Mouse (Mus musculus) myocyte (in vitro differentiated cells): ENCODE data around the gene Dgkz. TPM values are rescaled to one million over a fixed set of nuclear protein-coding genes. Genes with fewer than 3 reads are reported as not detected.

Experiments
- H3K27me3 ChIP-seq: one replicate; pipeline ENCODE4 v1.6.1; 2011; ENCODE audit not compliant: control insufficient read depth, insufficient read depth, insufficient read length
- H3K36me3 ChIP-seq: one replicate; pipeline ENCODE4 v1.6.1; 2011; ENCODE audit not compliant: control insufficient read depth, insufficient read depth
- H3K4me2 ChIP-seq: one replicate; pipeline ENCODE4 v1.6.1; 2011; ENCODE audit warnings: low read depth, control low read depth
- H3K4me3 ChIP-seq: one replicate; pipeline ENCODE4 v1.5.1; 2011; ENCODE audit warnings: mild to moderate bottlenecking, control low read depth, moderate library complexity
- H3K79me2 ChIP-seq: one replicate; pipeline ENCODE4 v1.6.1; 2011; ENCODE audit not compliant: control insufficient read depth, insufficient read depth
- H3ac ChIP-seq: one replicate; pipeline ENCODE4 v1.6.1; 2011; ENCODE audit not compliant: control insufficient read depth, insufficient read length
- CEBPB ChIP-seq: IDR thresholded peaks from 2 replicates; pipeline ENCODE4 v1.6.1; 2011; ENCODE audit warnings: mild to moderate bottlenecking, moderate library complexity; ENCODE audit not compliant: poor library complexity, insufficient read depth, severe bottlenecking
- E2F4 ChIP-seq: IDR thresholded peaks from one replicate; pipeline ENCODE4 v1.6.1; 2011; ENCODE audit warnings: mild to moderate bottlenecking, control low read depth, moderate library complexity; ENCODE audit not compliant: insufficient read depth
- MAX ChIP-seq: IDR thresholded peaks from one replicate; pipeline ENCODE4 v1.6.1; 2011; ENCODE audit warnings: low read depth, mild to moderate bottlenecking, control low read depth
- MYOD1 ChIP-seq, 3 experiments: IDR thresholded peaks; one replicate each; pipeline ENCODE4 v1.6.1; 2011; ENCODE audit warnings: control low read depth in 2 of 3, low read depth in 2 of 3, mild to moderate bottlenecking in 2 of 3, moderate library complexity in 1 of 3; ENCODE audit not compliant: insufficient read length in 2 of 3, control insufficient read depth in 1 of 3
- MYOG ChIP-seq, 3 experiments: IDR thresholded peaks; one replicate each; pipeline ENCODE4 v1.6.1; 2011; ENCODE audit warnings: control low read depth in 2 of 3, low read depth in 2 of 3, mild to moderate bottlenecking in 2 of 3; ENCODE audit not compliant: insufficient read length in 2 of 3, control insufficient read depth in 1 of 3, insufficient read depth in 1 of 3
- POLR2A ChIP-seq: IDR thresholded peaks from one replicate; pipeline ENCODE4 v1.6.1; 2011; ENCODE audit warnings: low read depth, mild to moderate bottlenecking, control low read depth, moderate library complexity; ENCODE audit not compliant: insufficient read length
- POLR2AphosphoS2 ChIP-seq: IDR thresholded peaks from one replicate; pipeline ENCODE4 v1.6.1; 2011; ENCODE audit warnings: low read depth, control low read depth; ENCODE audit not compliant: insufficient read length
- REST ChIP-seq: IDR thresholded peaks from one replicate; pipeline ENCODE4 v1.6.1; 2011; ENCODE audit warnings: mild to moderate bottlenecking, control low read depth, moderate library complexity; ENCODE audit not compliant: insufficient read depth, insufficient read length
- SRF ChIP-seq: IDR thresholded peaks from one replicate; pipeline ENCODE4 v1.6.1; 2011; ENCODE audit warnings: low read depth; ENCODE audit not compliant: control insufficient read depth, insufficient read length
- TCF12 ChIP-seq: IDR thresholded peaks from one replicate; pipeline ENCODE4 v1.6.1; 2011; ENCODE audit warnings: mild to moderate bottlenecking, control low read depth; ENCODE audit not compliant: poor library complexity, insufficient read depth, severe bottlenecking
- TCF3 ChIP-seq: IDR thresholded peaks from one replicate; pipeline ENCODE4 v1.6.1; 2011; ENCODE audit warnings: low read depth, control low read depth; ENCODE audit not compliant: insufficient read length
- USF1 ChIP-seq: IDR thresholded peaks from one replicate; pipeline ENCODE4 v1.6.1; 2011; ENCODE audit warnings: low read depth, mild to moderate bottlenecking, control low read depth, moderate library complexity
- polyA plus RNA-seq: library from polyadenylated mRNA; unstranded; fragments of >200 nt; fragmentation: generic; extraction: Trizol; gene quantifications from one replicate; pipeline ENCODE4 v1.2.1, GENCODE M21; 2012; ENCODE audit warnings: missing spikeins

Gene Dgkz
- polyA plus RNA-seq, 1 experiment, result 68.4 TPM

- Histone ChIP-seq H3K27me3 (no peaks in the 10 kb centered on the region), H3K4me3 (no peak overlapping the region), H3K4me2 (no peak overlapping the region), H3K36me3 (peaks cover 48% of the 10 kb centered on the region), H3K79me2 (no peaks in the 10 kb centered on the region), H3ac (no peak overlapping the region)
- TF ChIP-seq TCF12 (no peak), MYOG (IDR thresholded peaks at IDR 0.05; ENCODE audit: control insufficient read depth in 1 of 3, insufficient read depth in 1 of 3, insufficient read length in 2 of 3, low read depth in 2 of 3) (no peak), USF1 (no peak), E2F4 (no peak), TCF3 (no peak), CEBPB (no peak), POLR2A (no peak), MYOD1 (IDR thresholded peaks at IDR 0.05; ENCODE audit: control insufficient read depth in 1 of 3, insufficient read length in 2 of 3, low read depth in 2 of 3) (no peak), SRF (no peak), POLR2AphosphoS2 (no peak), REST (no peak), MAX (no peak)
These were observed 20.3 kb upstream of the Dgkz start for GRCm38 (mm10) chr2:91996006-91996405.

- H3K79me2 ChIP-seq, result no peaks in the 10 kb centered on the region
- H3K27me3 ChIP-seq, result no peaks in the 10 kb centered on the region
- H3K36me3 ChIP-seq, result peaks cover 51% of the 10 kb centered on the region
- no peak overlapping the region for H3K4me3 ChIP-seq
- H3K4me2 ChIP-seq, result no peak overlapping the region
- TF ChIP-seq SRF (no peak), POLR2A (no peak), TCF3 (no peak)
- H3ac ChIP-seq, result no peak overlapping the region
These were observed 17.7 kb upstream of the Dgkz start for GRCm38 (mm10) chr2:91993409-91993808.

GRCm38 (mm10) chr2:91989750-91990149, 14.1 kb upstream of the Dgkz start:
- H3ac ChIP-seq, result no peak overlapping the region
- TF ChIP-seq MYOD1 (IDR thresholded peaks at IDR 0.05; ENCODE audit: control insufficient read depth in 1 of 3, insufficient read length in 2 of 3, low read depth in 2 of 3), result no peak
- no peak for TF ChIP-seq USF1
- TF ChIP-seq POLR2A, result no peak
- no peak for TF ChIP-seq CEBPB
- no peak for TF ChIP-seq MAX
- TF ChIP-seq POLR2AphosphoS2, result no peak
- no peak for TF ChIP-seq TCF3
- no peak for TF ChIP-seq E2F4
- no peak for TF ChIP-seq MYOG (IDR thresholded peaks at IDR 0.05; ENCODE audit: control insufficient read depth in 1 of 3, insufficient read depth in 1 of 3, insufficient read length in 2 of 3, low read depth in 2 of 3)
- no peak for TF ChIP-seq REST
- TF ChIP-seq TCF12, result no peak

GRCm38 (mm10) chr2:91987542-91987941, 11.9 kb upstream of the Dgkz start:
- no peak overlapping the region for H3K4me2 ChIP-seq
- no peak overlapping the region for H3K4me3 ChIP-seq
- H3K36me3 ChIP-seq, result peaks cover 46% of the 10 kb centered on the region
- H3K79me2 ChIP-seq, result no peaks in the 10 kb centered on the region
- no peak for TF ChIP-seq REST
- TF ChIP-seq TCF3, result no peak
- TF ChIP-seq TCF12, result no peak
- no peak for TF ChIP-seq E2F4
- no peak for TF ChIP-seq CEBPB
- no peak for TF ChIP-seq MYOG (IDR thresholded peaks at IDR 0.05; ENCODE audit: control insufficient read depth in 1 of 3, insufficient read depth in 1 of 3, insufficient read length in 2 of 3, low read depth in 2 of 3)
- no peak for TF ChIP-seq MAX
- no peak for TF ChIP-seq USF1
- no peak for TF ChIP-seq MYOD1 (IDR thresholded peaks at IDR 0.05; ENCODE audit: control insufficient read depth in 1 of 3, insufficient read length in 2 of 3, low read depth in 2 of 3)
- TF ChIP-seq SRF, result no peak
- H3ac ChIP-seq, result no peak overlapping the region
- no peaks in the 10 kb centered on the region for H3K27me3 ChIP-seq

More at GRCm38 (mm10) chr2:91989750-91990149, 14.1 kb upstream of the Dgkz start:
- Histone ChIP-seq H3K79me2 (no peaks in the 10 kb centered on the region), H3K4me2 (no peak overlapping the region), H3K27me3 (no peaks in the 10 kb centered on the region), H3K36me3 (peaks cover 59% of the 10 kb centered on the region), H3K4me3 (no peak overlapping the region)

- Histone ChIP-seq H3K79me2 (no peaks in the 10 kb centered on the region), H3K4me2 (no peak overlapping the region), H3ac (no peak overlapping the region), H3K27me3 (no peaks in the 10 kb centered on the region), H3K36me3 (peaks cover 43% of the 10 kb centered on the region), H3K4me3 (no peak overlapping the region)
- TF ChIP-seq POLR2A (no peak), MYOG (IDR thresholded peaks at IDR 0.05; ENCODE audit: control insufficient read depth in 1 of 3, insufficient read depth in 1 of 3, insufficient read length in 2 of 3, low read depth in 2 of 3) (no peak), SRF (no peak), MAX (no peak)
These were observed 10.4 kb upstream of the Dgkz start for GRCm38 (mm10) chr2:91986071-91986470.
